Mouse (Mus musculus): ENCODE measurements at regions not wholly inside any gene's neighbourhood (a gene's known extent, or its start where the extent isn't known, plus 50 kb on each side); places are given as distances from the start of the nearest gene placed in this dataset.
"Not testable (repeated sequence)": the region's sequence is repeated elsewhere in the genome, so short reads cannot be mapped to it uniquely, and the experiment has no call there.

- no peak for DNase-seq (ENCODE audit: low spot score in 2 of 2)
Measured at GRCm38 (mm10) chr5:101496924-101497697, 167.7 kb downstream of the Nkx6-1 start.

GRCm38 (mm10) chr5:101496161-101496560 is 168.6 kb downstream of the Nkx6-1 start:
- DNase-seq (ENCODE audit: low spot score in 2 of 2) = no peak

DNA sequence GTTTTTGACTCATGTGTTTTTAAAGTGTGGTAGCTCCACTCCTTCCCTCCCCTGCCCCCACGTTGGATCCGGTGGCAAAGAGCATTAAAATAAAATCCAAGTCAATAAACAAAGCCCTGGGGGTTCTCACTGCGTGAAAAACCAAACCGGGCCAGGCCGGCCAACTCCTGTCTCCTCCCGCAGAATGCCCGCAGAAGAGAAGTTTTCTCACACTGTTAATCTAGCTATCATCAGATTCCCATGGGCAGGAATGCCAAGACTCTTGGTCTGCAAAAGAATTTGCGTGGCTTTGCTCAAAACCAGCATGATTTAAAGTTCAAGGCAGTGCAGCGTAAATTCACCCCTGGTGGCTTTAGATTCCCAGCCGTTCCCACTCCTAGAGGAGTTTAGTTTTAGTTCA is 219.0 kb downstream of the Nkx6-1 start:
- no peak for DNase-seq (ENCODE audit: low spot score in 2 of 2)

DNA sequence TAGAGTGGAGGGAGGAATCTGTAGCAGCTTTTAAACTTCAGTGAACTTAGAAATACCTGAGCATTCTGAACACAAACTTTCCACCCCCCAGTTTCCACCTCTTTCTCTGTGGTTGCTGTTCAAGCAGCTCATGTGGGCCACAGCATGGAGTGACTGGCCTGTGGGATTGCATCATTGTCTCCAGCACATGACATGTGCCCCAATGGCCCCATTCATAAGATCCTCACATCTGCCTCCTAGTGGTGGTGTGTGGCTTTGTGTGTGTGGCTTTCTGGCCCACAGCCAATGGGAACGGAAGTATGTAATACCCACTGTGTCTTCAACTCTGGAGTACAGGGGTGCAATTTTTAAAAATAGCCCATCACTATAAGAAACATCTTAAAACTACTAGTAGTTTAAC is 223.0 kb downstream of the Nkx6-1 start:
- DNase-seq (ENCODE audit: low spot score in 2 of 2) = no peak

- no peak for DNase-seq (ENCODE audit: low spot score in 2 of 2)
Measured at GRCm38 (mm10) chr5:101437666-101438299, 227.0 kb downstream of the Nkx6-1 start.

- DNase-seq (ENCODE audit: low spot score in 2 of 2) = no peak
Measured at GRCm38 (mm10) chr5:101426067-101426771, 238.6 kb downstream of the Nkx6-1 start.

GRCm38 (mm10) chr5:101384316-101384715 is 280.5 kb downstream of the Nkx6-1 start:
- DNase-seq (ENCODE audit: low spot score in 2 of 2) = no peak

DNA sequence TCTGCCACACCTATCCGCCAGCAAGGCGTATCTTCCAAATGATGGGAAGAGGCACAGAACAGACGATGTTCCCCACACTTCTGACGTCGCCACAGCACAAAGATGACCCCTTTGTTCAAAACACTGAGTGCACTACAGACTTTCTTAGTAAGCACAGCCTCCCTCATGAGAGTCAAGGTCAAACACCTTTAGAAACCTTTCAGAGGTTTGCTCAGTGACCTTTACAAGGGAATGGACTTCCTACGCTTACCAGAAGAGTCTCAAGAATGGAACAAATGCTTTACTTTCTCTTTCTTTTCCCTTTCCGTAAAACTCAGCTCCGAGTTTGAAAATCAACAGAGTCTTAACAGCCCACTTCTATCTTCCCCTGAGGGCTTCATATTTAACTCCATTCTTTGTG is 283.4 kb downstream of the Nkx6-1 start:
- DNase-seq (ENCODE audit: low spot score in 2 of 2) = no peak

GRCm38 (mm10) chr5:101376657-101377056 is 288.1 kb downstream of the Nkx6-1 start:
- no peak for DNase-seq (ENCODE audit: low spot score in 2 of 2)

DNA sequence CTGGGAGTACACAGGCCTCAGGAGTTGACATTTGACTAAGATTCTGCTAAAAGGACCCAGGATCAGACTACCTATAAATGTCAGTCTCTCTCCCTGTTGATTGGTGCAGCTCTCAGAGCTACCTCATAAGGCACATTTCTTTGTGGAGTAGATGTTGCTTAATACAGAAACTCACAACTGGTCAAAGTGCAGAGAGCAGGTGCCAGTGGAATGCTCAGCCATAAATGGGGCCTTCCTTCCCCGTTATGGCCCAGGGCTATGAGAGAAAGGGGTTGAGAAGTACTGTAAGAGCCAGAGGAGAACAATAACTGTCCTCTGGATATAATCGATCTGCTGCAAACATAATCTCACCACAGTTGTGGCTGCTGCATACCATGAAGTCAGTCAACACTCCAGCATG is 290.7 kb downstream of the Nkx6-1 start:
- no peak for DNase-seq (ENCODE audit: low spot score in 2 of 2)

GRCm38 (mm10) chr5:101372204-101372603 is 292.6 kb downstream of the Nkx6-1 start:
- DNase-seq (ENCODE audit: low spot score in 2 of 2) = no peak

DNA sequence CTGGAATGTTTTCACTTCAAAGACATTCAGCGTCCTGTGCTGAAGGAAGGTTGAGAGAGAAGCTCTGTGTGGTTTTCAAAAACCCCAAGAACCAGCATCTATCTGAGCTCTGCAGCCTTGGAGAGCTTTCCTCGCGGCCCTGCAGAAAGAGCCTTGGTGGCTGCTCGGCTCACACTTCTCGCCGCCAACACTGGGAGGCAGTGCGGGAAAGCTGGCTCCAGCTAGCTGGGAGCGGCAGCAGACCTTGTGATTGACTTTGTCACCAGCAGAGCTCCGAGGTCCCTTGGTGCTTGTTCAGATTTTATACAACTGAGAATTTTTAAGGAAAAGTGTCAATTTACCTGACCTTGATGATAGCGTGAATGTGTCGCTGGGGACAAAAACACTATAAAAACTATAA is 299.4 kb downstream of the Nkx6-1 start:
- no peak for DNase-seq (ENCODE audit: low spot score in 2 of 2)

GRCm38 (mm10) chr5:101359986-101360385 is 304.8 kb downstream of the Nkx6-1 start:
- no peak for DNase-seq (ENCODE audit: low spot score in 2 of 2)

DNA sequence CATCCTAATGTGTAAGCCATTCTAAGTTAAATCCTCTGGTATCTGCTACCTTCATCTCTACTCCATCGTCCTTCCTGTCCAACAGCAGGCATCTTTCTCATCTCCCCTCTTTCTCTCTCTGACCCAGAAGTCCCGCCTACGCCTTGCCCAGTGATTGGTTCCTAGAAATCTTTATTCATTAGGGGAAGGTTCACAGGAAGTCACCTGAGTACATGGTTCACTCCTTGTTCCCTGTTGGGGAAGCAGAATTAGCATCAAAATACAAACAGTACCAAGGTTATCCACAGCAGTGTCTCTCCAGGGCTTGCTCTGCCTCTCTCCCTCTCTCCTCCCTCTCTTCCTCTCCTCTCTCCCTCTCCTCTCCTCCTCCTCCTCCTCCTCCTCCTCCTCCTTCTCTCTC is 319.4 kb downstream of the Nkx6-1 start:
- no peak for DNase-seq (ENCODE audit: low spot score in 2 of 2)

DNA sequence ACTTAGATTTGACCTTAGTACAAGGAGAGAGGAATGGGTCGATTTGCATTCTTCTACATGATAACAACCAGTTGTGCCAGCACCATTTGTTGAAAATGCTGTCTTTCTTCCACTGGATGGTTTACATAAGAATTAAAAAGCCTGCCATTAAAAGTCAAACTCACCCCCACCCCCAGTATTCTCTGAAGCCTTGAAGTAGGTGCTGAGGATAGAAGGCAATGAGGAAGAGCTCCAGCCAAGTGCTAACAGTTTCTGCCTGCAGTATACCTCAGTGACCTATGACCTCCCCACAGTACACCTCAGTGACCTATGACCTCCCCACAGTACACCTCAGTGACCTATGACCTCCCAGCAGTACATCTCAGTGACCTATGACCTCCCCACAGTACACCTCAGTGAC is 328.4 kb downstream of the Nkx6-1 start:
- not testable (repeated sequence) for DNase-seq (ENCODE audit: low spot score in 2 of 2)

DNA sequence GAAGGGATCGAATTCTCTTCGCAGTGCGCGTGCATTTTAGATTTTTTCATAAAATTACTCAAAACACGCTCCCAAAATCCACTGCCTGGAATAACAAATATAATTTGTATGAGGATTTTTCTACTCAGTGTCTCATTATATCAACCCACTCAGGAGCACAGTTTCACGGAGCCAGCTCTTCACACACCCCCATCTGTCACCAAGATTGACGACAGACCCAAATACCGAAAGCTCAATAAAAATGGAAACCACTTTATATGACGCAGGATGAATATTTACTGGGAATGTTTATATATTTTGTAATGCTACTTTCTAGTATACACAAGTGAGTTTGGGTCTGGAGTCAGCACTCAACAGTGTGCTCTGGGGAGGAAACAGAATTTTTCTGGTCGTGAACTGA is 333.0 kb downstream of the Nkx6-1 start:
- DNase-seq (ENCODE audit: low spot score in 2 of 2) = no peak

GRCm38 (mm10) chr5:101326122-101326521 is 338.7 kb downstream of the Nkx6-1 start:
- DNase-seq (ENCODE audit: low spot score in 2 of 2) = no peak

- DNase-seq (ENCODE audit: low spot score in 2 of 2) = no peak
Measured at GRCm38 (mm10) chr5:101323041-101323950, 341.5 kb downstream of the Nkx6-1 start.

GRCm38 (mm10) chr5:101299986-101300385 is 364.8 kb downstream of the Nkx6-1 start:
- DNase-seq (ENCODE audit: low spot score in 2 of 2) = no peak

GRCm38 (mm10) chr5:101298411-101298810 is 366.4 kb downstream of the Nkx6-1 start:
- DNase-seq (ENCODE audit: low spot score in 2 of 2) = no peak

GRCm38 (mm10) chr5:101297511-101298102 is 367.2 kb downstream of the Nkx6-1 start:
- no peak for DNase-seq (ENCODE audit: low spot score in 2 of 2)

Measured in spleen, postnatal 14 days (tissue).